Mouse (Mus musculus): ENCODE measurements around the gene Slc36a1.
A peak's percentile ranks its signal among the peaks of the same experiment; 100 is the strongest.

Gene Slc36a1

DNA sequence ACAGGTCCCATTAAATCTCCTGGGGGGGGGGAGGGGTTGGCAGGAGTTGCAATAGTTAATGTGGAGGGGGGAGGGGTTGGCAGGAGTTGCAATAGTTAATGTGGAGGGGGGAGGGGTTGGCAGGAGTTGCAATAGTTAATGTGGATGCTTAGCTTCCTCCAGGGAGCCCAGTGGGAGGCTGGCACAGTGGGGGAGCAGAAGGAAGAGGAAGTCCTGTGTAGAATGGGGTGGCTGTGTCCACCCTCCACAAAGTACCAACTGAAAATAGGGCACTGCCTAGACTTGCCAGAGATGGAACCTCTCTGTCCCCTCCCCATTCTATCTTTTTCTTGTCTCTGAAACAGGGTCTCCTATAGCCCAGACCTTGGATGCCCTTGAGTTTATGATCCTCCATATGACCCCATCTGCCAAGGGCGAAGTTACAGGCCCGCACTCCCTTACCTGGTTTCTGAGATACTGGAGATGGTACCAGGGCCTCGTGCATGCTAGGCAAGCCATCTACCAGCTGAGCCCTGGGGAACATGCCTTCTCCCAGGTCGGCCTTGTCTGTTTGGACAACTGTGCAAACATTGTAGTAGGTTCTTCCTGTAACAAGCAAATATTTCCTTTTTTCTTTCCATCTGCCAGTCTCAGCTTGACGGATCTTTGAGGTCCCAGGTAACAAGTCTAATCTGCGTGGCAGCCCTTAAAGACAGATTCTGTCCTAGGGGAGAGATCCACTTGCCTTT is 5.6 kb downstream of the Slc36a1 start:
- DNase-seq: no peak

DNA sequence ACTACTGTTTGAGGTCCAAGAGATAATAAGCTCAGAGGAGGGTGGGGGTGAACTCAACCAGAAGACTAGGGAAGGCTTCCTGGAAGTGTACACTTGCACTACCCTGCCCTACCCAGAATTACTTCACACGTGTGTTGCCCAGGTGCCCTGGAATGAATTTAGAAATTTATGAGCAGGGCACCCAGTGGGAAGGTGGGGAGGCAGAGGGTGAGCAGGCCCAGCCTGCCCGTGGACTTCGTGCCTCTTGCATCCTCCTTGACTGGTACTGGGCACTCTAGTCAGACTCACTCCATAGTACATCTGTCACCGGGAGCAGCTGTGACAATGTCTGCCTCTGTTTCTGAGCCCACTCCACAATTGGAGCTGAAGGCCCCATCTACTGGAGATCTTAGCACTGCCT is 9.4 kb downstream of the Slc36a1 start:
- DNase-seq: no peak

DNA sequence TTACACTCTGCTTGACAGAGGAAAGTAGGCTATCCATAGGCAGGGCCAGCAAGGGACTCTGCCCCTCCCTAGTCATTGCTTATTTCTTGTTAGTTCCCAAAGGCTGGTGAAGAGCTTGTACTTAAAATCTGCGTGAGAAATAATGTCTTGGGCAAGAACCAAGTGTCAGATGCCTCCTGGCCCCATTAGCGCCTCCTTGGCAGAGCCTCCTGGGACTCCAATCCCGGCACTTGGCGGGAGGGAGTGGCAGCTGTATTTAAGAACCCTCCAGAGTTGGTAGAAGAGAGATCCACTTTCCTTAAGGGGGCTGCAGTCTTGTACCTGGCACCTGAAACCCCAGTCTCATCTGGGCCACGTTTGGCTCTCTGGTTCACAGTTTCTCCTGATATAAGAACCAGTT is 10.0 kb downstream of the Slc36a1 start:
- no peak for DNase-seq

DNA sequence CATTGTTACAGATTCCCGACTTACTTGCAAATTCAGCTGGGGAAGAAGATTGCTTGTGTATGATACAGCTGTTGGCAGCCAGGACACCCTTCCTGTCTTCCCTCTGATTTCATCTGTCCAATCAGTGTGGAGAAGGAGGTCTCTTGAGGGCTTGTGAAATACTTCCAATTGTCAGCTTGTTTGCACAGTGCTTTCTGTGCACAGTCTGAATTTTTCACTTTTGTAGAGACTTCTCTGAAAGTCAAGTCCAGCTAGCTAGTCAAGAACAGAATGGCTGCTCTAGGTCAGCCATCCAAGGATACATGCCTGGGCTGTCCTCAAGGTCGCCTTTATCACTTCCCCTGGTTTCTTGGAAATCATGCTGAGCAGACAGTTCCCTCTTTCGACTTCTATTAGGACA is 10.8 kb downstream of the Slc36a1 start:
- no peak for DNase-seq

DNA sequence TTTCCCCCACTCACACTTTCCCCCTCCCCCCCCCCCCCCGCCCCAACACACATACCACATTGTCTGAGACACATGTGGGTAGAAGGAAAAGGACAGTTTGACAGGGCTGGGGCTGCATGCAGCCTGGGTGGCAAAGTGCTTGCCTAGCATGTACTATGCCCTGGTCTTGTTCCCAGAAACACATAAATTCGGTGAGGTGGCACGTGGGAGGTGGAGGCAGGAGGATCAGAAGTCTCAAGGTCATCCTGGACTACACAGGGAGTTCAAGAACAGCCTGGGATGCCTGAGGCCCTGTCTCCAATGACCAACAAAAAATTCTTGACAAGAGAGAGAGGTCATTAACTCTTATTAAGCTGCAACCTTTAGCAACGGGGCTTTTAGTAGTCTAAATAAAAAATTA is 11.9 kb downstream of the Slc36a1 start:
- no peak for DNase-seq

DNA sequence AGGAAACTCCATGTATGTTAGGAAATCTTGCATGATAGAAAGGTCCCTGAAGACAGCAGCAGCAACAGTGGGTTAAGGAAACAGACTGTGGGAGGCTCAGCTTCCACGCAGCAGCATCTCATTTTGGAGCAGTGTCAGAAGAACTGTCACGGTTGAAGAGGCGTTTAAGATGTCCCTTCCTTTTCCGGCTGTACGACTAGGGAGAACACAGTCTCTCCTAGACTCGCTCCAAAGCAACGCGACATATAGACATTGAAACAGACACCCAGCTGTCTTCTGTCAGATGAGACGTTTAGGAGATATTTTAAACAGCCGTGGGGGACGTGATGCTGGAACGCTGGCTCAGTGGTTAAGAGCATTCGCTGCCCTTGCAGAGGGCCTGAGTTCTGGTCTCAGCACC is 12.7 kb downstream of the Slc36a1 start:
- no peak for DNase-seq

DNA sequence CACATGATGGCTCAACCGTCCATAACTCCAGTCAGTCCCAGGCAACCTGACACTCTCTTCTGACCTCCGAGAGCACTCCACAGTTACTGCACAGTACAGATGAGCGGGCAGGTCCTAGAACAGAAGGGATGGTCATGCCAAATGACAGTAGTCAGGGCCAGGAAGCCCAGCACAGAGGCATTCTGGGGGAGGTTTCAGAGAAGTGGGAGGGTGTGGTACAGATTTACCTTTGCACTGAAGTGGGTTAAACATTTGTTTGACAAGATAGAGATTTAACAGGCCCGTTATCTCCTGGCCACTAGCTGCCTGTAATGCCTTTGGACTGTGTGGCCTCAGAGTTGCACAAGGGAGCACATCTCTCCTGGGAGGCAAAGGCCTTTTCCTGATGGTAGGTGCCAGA is 13.3 kb downstream of the Slc36a1 start:
- no peak for DNase-seq

DNA sequence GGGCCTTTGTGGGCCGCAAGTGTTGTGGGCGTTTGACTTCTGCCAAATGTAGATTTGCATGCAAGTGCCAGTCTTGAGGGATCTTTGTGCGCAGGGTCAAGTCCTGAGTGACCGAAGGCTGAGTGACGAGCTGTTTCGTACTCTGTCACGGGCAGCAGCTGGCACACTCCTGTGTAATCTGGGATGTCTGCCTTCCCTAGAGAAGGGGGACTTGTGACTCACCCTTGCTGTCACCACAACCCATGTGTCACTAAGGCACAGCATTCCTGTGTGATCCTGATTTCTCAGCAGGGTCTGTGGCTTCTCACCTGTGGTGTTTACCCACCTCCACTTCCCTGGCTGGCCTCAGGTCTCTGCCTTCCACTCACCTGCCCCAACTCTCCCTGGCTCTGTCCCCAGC is 13.7 kb downstream of the Slc36a1 start:
- DNase-seq: no peak

DNA sequence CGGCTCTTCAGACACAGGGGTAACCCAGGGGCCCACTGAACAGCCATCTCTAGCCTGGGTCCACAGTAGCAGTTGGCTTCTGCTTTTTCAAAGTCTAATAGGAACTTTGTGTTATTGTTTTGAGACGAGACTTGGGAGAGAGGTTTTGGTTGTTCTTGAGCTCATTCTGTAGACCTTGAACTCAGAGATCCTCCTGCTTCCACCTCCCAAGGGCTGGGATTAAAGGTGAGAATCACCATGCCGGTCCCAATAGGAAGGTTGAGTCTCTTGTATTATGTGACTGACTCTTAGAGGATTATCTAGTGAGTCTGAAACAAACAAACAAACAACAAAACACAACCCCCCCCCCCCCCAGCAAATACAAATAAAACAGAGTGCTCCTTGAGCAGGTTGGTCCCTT is 14.3 kb downstream of the Slc36a1 start:
- DNase-seq: no peak

DNA sequence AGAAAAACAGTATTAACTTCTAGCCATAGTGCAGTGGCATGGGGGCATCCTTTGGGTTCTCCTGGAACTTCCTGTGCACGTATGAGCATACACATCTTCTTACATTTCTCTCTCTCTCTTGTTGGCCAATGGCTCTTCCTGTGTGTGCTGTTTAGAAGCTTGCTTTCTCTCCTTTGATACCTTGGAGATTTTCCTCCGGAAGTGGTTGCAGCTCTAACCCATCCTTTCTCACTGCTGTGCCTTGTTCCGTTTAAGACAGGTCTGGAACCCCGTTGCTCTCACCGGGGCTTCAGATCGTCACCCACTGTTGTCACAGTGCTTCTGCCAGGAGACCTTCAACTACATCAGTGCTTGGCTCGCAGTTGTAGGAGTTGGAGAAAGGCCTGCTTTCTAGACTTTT is 17.2 kb downstream of the Slc36a1 start:
- DNase-seq: no peak

DNA sequence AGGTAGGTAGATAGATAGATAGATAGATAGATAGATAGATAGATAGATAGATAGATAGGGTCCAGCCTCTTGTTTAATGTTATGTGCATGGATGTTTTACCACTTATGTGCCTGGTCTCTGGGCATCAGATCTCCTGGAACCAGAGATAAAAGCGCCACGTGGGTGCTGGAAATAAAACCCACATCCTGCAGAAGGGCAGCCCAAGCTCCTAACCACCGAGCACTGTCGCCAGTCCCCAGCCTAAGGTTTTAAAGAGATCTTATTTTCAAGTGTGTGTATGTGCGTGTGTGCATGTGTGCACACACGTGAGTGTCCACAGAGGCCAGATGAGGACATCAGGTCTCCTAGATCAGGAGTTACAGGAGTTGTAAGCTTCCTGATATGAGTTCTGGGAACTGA is 26.9 kb downstream of the Slc36a1 start:
- no peak for DNase-seq

DNA sequence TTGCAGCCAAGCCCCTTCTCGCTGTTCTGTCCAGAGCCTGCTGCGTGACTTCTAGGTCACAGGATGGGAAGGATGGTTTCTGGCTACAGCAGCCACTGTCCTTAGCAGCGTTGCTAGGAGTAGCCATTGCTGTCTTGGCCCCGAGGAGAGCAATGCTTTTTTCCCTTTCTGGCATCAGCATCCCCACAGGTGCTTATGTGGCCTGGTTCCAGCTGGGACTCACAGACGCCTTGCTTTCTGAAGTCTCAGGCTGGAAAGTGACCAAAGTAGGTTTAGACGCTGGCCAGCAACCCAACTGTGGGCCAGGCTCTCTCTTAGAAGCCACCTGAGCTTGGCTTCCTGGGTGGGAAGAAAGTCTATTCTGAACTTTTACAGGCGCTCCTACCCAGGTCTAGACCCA is 30.1 kb downstream of the Slc36a1 start:
- peak; percentile 74 to 75 for DNase-seq

DNA sequence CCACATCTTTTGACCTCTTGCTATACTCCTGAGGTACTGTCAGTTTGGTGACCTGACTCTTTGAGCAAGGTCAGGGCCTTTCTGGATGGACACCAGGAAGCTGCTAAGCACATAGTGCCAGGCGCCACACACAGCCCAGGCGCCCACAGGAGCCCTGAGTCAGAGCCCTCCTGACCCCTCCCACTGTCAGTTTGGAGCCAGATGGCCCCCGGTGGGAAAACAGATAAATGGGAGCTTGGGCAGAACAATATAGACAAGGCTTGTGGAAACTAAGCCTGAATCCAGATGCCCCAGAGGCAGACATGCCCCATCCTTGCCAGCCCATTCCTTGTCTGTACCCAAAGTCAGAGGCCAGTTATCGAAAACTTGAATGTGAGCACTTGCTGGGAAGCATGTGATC is 30.6 kb downstream of the Slc36a1 start:
- DNase-seq: no peak

DNA sequence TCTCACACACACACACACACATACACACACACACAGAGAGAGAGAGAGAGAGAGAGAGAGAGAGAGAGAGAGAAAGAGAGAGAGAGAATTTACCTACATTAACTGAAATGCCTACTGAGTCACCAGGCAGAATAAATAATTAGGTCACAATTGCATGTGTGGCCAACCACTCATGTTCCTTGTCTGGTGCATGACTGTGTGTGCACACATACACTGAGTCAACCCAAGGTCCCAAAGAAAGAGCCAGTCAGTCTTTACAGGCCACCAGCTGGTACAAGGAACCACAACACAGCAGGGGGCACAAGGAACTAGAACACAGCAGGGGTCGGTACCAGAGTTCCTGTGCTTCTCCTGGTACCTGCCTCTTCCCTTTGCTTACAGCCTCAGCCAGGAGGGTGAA is 32.7 kb downstream of the Slc36a1 start:
- DNase-seq: no peak

DNA sequence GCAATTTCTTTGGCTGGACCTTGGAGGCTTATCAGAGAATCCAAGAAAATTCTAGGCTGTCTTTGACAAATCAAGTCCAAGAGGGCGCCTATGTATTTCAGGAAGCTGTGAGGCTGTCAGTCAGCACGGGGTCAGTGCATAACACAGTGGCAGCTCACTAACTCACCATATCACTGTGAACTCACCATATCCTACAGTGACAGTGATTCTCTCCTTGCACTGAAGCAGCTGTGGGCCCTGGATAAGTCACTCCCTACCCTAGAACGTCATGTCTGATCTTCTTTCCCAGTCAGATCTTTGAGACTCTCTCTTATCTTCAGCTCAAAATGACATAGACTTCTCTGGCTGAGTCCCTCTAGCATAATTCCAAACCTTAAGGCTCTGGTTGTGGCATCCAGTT is 35.3 kb downstream of the Slc36a1 start:
- DNase-seq: no peak

DNA sequence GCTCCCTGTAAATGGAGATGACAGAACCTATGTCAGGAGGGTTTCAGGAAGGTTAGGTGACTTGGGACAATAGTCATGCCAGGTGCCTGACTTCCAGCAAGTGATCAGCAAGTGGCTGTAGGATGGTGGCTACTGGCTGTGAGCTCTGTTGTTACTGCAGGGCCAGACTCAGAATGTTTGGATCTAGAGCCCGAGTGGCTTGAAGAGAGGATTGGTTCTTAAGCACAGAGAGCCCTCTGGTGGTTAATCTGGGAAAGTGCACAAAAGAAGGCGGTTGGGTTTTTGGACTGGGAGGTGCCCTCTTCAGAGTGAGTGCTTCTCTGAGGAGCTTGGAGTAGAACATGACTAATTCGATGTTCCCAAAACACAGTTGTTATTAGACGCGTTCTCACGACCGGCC is 36.4 kb downstream of the Slc36a1 start:
- peak; percentile 72 to 82 for DNase-seq

DNA sequence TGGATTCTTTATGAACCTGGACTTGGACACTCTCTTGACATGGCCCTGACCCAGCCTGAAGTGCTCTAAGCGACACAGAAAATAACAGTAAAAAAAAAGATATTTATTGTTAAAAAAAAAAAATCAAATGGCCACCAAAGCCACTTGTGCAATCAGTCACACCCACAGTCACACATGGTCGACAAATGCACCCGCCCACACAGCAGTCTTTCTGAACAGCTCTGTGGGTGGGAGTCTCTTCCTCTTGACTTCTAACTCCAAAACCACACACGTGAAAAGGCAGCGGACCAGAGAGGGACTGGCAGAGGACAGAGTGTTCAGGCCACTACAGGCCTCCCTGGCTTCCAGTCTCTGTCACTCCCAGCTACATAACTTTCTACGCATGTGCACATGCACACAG is 46.4 kb downstream of the Slc36a1 start:
- DNase-seq: no peak

DNA sequence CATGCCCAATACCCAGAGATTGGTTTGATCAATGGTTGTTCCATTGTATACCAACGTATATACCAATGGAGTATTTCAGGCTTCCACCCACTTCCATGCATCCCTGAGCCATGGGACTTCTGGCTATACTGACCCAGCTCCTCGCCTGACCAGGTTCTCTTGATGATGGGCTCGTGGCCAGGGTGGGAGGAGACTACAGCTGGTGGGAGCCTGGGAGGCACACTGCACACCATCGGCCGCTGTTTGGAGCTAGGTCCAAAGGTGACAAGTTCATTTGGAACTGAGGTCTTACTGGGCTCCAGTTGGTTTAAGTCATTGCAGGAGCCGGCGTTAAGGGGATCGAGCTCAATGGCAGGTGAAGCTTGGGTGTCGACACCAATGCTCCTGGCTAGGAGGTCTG is 49.2 kb downstream of the Slc36a1 start:
- DNase-seq: no peak

DNA sequence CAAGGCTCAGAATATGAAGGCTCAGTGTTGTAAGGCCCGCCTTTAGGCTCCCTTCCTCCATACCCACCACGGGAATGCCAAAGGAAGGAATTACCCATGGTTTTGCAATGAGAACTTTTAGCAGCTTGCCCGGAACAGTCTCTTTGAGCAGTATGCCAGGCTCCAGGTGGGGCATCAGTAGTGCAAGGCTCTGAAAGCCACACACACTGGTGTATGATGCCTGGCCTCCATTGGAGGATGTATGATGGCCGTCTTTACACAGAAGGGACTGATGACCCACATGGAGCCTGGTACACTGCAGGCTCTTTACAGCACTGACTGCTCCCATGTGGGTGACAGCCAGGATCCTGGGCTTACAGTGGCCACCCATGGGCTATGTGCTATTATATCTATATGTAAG is 57.0 kb downstream of the Slc36a1 start:
- DNase-seq: peak in 1 of 2 experiments; percentile 39

DNA sequence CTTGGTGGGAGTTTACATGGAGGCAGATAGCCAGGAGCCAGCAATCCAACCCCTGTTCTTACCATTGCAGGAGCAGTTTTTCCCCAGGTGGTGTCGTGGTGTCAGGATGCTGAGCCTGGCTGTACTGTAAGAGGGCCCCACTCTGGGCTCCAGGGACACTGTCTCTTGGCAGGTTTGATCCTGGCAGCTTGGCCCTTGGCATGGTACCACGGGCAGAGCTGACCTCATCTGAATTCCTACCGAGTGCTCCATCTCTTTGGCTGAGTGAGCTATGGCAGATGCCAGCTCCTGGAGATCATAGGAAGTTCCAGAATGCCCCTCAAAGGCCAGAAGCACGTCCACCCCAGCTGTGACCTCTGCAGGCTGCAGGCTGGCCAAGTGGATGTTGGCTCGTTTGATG is 57.9 kb downstream of the Slc36a1 start:
- DNase-seq: peak; percentile 96

DNA sequence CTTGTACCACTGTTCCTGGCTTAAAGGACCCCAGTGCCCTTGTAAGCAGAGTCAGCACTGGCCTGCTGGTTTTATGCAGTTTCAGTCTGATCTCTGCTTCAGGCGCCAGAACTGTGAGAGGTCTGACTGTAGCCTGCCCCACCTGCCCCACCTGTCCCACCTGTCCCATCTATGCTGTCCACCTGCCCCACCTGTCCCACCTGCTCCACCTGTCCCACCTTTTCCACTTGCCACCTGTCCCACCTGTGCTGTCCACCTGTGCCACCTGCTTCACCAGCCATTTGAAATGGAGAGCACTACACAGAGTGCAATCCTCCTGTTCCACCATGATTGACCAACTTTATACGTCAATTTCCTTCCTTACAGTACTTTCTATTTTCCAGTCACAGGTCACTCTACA is 60.2 kb downstream of the Slc36a1 start:
- DNase-seq: peak in 1 of 2 experiments; percentile 46

DNA sequence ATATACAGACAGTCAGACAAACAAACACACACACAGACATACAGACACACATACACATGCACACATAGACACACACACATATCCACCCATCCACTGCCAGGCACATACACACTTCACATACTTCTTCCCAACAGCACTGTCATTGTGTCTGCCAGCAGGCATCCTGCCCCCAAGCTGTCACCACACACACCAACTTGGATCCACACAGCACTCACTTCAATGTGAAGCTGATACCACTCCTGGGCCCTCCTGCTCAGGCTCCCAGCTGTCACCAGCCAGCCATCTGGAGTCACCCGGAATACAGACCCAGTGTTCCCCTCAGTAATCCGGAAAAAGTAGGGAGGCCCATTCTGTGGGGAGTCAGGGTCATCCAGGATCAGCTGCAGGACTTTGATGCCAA is 61.5 kb downstream of the Slc36a1 start:
- no peak for DNase-seq

DNA sequence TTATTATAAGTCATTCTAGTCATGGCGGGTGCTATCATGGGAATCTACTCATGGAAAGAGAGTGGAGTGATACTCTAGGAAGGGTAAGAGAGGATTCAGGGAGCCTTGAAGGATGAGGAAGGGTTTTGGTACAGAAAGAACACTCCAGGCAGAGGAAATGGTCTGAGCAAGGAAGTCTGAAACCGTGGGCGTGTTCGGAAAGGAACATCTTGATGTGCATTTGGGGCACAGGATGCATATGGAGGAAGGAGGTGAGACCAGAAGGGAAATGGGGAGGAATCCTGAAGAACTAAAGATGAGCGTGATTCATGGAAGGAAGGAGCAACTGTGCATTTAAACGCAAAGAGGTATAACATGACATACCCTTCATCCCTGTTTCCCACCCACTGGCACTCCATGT is 64.4 kb downstream of the Slc36a1 start:
- DNase-seq: no peak

DNA sequence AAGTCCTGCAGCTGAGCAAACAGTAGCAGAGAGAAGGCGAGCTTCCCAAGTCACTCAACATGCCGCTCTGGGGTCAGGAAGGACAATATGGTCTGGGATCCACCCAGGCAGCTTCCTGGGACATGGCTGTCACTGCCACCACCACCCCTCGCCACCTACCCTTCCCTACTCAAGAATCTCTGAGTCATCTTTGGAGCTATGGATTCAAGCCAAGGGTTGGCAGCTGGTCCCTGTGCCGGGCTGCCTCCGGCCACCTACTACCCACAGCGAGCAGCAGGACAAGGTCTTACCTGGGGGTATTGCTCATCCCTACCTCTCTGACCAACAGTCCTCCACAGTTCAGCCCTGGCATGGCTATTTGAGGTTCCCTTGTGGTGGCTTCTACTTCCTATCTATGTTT is 70.6 kb downstream of the Slc36a1 start:
- peak; percentile 89 to 91 for DNase-seq
